Mouse (Mus musculus): ENCODE measurements around the gene Cep170b.

Cep170b gene

DNA sequence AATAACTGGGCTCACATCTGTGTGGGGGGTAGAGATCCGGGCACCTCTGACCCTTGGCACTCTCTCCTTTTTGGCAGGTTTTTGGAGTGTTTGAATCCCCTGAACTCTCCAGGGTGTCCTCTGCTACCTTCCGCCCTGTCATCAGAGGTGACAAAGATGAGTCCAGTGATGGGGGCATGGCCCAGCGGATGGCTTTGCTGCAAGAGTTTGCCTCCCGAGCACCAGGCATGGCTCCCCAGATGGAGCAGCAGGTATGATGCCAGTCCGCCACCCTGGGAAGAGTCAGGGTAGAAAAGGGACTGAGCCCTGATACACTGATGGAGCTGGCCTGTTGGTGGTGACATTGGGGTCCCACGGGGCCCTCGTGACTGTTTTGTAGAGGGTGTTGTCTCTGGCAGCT is 16.8 kb downstream of the Cep170b start:
- no peak for DNase-seq

GRCm38 (mm10) chr12:112737761-112738160 is 17.5 kb downstream of the Cep170b start:
- DNase-seq, result no peak

DNA sequence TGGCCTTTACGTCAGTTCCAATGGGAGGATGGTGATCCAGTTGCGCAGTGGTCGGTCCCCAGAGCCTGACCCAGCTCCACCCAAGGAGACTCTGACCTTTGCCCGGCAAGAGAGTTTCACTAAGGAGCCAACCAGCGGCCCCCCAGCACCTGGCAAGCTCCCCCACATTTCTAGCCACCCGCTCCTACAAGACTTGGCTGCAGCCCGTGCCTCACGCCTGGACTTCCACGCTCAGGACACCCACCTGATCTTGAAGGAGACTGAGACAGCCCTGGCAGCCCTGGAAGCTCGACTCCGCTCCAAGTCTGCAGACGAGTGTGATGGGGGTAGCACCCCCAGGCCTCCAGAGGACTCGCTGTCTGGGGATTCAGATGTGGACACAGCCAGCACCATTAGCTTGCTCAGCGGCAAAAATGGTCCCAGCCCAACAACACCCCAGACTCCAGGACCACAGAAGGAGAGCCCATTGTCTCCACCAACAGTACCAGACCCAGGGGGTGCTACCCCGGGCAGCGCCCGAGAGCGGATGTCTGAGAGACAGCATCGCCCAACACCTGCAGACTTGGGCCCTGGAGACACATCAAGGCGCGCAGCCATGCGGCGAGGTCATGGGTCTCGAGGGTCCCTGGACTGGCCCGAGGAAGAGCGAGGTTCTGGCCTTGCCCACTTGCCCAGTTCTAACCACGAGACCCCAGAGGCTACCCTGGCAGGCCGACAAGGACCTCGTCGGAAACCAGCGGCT is 18.2 kb downstream of the Cep170b start:
- no peak for DNase-seq

GRCm38 (mm10) chr12:112739023-112739568 is 18.8 kb downstream of the Cep170b start:
- no peak for DNase-seq

- DNase-seq, result no peak
Observed at GRCm38 (mm10) chr12:112742768-112743167, 22.5 kb downstream of the Cep170b start.

DNA sequence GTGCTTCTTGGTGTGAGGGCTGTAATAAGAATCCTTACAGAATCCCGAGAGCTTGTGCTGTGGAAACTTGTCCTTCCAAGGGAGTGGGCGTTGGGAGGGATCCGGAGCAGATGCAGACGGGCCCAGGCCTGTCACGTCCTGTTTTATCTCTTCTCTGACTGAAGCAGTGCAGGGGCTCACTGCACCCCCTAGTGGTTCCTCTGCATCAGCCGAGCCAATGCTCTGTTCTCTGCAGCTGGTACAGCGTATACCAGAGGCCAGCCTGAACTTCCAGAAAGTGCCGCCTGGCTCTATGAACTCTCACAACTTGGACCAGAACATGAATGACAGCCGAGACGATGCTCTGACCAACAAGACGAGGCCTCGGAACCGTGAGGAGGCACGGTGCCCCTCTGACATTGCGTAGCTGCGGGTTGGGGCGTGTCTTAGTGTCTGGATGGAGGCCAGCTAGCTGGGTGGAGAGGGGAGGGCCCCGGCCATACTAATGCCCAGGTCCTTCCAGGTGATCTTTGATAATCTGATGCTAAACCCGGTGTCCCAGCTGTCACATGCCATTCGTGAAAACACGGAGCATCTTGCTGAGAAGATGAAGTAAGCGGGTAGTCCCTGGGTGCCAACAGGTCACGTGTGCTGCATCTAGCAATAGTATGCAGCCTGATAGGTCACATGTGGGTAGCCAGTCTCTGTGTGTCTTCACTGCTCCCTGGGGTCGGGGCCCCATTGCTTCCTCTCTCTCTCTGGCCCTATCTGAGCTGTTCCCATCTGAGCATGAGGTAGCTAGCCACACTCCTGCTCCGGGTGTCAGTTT is 23.1 kb downstream of the Cep170b start:
- DNase-seq, result peak; percentile 72 to 77

GRCm38 (mm10) chr12:112744211-112744610 is 24.0 kb downstream of the Cep170b start:
- DNase-seq, result no peak

DNA sequence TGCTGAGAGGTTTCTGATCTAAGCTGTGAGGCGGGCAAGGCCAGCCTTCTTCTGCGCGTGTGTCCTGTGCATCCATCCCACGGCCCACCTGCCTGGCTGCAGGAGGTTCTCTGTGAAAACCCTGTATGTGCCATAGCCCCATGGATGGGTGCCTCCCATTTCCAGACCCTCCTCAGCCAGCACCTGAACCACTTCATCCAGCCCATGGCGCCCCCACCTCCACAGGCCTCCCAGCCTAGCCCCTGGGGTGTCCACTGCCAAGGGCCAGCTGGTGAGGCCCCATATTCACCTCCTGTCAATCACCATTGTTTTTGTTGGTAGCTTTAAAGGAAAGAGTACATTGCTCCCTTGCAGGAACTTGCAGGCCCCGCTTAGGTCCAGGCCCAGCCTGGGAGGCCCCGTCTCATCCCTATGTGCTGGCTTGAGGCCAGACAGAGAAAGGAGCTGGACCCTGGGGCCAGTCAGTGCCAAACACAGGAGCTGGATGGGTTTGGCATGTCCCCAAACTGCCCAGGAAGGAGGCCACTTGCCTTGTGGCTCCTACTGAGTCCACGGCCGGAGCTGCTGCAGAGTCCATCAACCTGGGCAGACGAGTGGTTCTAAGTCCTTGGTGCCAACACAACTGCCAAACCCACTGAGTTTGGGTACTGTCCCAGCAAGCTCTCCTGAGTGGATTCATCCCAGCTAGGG is 24.8 kb downstream of the Cep170b start:
- no peak for DNase-seq

DNA sequence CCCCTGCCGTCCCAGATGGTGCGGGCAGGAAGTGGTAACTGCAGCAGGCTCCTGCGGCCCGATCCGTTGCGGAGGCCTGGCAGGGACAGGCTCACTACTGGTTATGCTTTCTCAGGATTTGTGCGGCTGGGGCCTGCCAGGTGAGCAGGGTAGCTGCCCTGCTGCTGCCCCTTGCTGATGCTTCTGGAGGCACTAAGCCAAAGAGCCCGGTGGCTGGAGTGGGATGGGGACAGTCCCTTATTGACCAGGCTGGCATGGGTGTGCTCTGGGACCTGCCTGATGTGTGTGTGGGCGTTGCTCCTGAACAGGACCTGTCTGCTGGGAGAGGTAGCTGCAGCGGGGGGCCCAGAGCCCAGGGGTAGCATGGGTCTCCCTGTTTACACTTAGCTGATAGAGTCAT is 25.5 kb downstream of the Cep170b start:
- DNase-seq, result no peak

GRCm38 (mm10) chr12:112746461-112746807 is 26.2 kb downstream of the Cep170b start:
- DNase-seq, result no peak

DNA sequence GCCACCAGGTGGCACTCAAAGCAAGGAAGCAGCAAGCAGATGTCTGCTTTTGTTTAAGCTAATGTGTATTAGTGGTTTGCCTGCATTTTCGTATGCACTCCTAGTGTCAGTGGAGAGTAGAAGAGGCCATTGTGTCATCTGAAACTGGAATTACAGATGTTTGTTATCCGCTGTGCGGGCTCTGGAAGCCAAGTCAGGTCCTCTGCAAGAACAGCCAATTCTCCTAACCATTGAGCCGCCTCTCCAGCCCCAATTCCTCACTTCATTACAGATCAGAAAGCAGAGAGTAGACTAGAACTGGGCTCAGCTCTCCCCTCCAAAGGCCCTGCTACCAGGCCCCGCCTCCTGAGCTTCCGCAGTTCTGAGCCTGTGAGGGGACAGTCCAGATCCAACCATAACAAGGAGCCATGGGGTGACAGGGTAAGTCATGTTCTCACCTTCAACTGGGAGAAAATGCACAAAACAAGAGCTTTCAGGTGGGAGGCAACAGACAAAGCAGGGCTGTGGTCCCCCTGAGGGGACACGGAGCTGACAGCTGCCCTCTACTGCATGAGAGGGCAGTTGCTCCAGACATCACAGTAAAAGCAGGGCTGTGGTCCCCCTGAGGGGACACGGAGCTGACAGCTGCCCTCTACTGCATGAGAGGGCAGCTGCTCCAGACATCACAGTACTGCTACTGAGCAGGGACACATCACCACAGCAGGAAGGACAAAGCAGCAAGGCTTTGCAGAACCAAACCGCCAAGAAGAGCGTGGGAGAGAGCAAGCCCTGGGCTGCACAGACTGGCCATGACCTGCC is 26.8 kb downstream of the Cep170b start:
- DNase-seq, result peak in 1 of 2 experiments; percentile 46

GRCm38 (mm10) chr12:112747606-112747970 is 27.3 kb downstream of the Cep170b start:
- DNase-seq, result no peak

- DNase-seq, result no peak
Observed at GRCm38 (mm10) chr12:112750976-112751375, 30.7 kb downstream of the Cep170b start.

DNA sequence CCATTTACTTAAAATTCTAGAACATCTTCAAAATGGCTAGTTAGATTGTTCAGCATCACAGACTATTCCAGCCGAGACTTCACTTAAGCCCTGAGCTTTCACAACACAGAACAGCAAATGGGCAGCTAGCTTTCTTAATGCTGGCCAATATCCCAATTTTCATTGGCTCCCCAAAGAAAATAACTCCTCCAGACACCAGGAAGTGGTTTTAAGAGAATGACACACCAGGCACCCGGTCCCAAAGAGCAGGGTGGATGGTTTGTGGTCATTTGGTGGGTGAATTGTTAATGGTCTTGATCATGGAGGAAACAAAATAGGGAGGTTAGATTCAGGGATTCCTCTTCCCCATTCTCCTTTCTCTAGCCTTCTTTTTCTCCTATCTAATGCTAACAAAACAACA is 32.1 kb downstream of the Cep170b start:
- no peak for DNase-seq

DNA sequence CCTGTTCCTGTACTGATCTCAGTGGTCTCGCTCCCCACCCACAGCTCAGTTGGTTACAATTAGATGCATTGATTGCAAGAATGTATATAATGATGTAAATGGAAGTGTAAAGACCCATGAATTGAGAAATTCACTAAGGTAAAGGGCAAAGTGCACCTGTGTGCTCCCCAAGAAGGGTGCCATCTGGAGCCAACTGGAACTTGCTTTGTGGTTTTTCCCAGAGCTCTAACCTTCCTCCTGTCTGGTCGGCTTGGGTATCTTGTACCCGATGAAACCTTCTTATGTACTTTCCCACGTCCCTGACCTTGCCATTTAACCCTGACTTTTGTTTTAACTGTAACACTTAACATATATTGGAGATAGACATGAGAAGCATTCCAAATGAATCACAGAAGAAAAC is 35.6 kb downstream of the Cep170b start:
- no peak for DNase-seq

DNA sequence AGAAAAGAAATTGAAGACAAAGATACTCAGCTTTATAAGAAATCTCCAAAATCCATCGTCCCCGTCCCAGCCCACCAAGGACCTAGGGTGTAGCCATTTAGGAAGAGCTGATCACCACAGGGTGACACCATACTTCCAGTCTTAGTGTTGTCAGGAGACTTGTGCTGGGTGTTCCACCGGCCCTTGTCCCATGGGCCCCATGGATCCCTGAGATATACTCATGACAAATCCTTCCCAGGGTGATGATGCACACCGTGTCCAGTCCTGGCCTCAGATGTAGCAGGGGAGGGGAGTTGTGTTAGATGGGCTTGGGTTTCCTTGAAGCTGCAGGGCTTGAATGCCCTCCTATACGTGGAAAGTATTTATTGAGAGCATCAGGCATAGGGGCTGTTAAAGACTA is 37.6 kb downstream of the Cep170b start:
- no peak for DNase-seq

- no peak for DNase-seq
Observed at GRCm38 (mm10) chr12:112759471-112759870, 39.2 kb downstream of the Cep170b start.

GRCm38 (mm10) chr12:112760154-112760926 is 40.1 kb downstream of the Cep170b start, which contains the start of gene Pld4:
Pld4 (plus strand) TSS chr12:112760655.
- DNase-seq, result peak; percentile 28 to 42

DNA sequence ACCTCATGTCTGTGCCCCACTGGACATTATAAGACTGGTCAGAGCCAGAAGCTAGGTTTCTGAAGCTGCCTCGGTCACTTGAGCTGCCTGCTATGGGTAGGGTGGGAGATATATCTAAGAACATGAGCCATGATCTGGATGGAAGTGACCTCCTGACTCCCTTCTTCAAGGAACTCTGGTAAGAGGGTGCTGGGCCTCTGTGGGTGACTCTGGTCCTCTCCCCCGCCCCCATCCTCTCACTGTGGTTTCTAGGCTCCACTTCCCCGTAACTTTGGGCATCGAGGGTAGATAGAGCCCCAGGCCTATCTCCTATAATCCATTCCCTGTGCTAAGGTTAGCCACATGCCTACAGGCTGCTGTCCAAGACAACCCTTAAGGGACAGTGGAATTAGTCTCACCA is 41.2 kb downstream of the Cep170b start:
- peak in 1 of 2 experiments; percentile 2 for DNase-seq

- peak; percentile 21 to 42 for DNase-seq
Observed at GRCm38 (mm10) chr12:112762018-112762417, 41.8 kb downstream of the Cep170b start.

GRCm38 (mm10) chr12:112763176-112763575 is 42.9 kb downstream of the Cep170b start:
- DNase-seq, result peak in 1 of 2 experiments; percentile 2

DNA sequence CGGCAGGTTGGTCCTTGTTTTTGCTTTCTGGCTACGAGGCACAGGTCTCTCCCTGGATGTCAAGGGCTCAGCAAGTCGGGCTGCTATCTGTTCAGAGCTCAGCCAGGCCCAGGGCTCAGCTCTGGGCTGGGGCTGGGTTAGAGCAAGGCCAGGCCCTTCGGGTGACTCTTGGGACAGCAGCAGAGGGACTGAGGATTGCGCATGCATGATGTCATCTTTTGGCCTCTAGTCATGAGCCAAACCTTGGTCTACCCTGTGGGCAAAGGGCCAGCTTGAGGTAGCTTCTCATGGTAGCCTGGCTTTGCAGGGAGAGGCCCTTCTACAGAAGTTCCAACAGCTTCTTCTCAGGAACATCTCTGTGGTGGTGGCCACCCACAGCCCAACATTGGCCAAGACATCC is 43.9 kb downstream of the Cep170b start:
- DNase-seq, result peak in 1 of 2 experiments; percentile 2

All from lung, adult 18-20 months (tissue).